17 mouse cellular contexts compared by ENCODE assay signal in genomic region chr3:33098550-33099295, GRCm38 (mm10). TPM values are rescaled to one million over a fixed set of nuclear protein-coding genes. Genes with fewer than 3 reads are reported as not detected.
DNase-seq lines count a peak whose midpoint lies in the region.
"Had no signal": no experiment of that assay in that cellular context is flagged by ENCODE, and none has a peak within 500 bp of the region (broad histone marks: within the 10 kb centered on the region; RNA-seq: fewer than 3 reads in every experiment).

No protein-coding gene starts in this region.

- intact Hi-C loops in heart, postnatal 25 days (cut with DNase I), result no loop called here

- DNase-seq in adrenal gland, adult (ENCODE audit: inconsistent age in 2 of 2, low spot score in 1 of 2), result peak; percentile 40 to 51
- DNase-seq in adrenal gland, postnatal 4 days (ENCODE audit: low spot score in 2 of 2), result no peak
- DNase-seq in adrenal gland, postnatal 36 days, result peak; percentile 9 to 39
- DNase-seq in adrenal gland, adult 8-10 months, result no peak
- peak; percentile 52 for DNase-seq in heart, adult 11 months
- no peak for DNase-seq in heart, postnatal 25 days (ENCODE audit: low spot score)
- peak; percentile 68 for DNase-seq in brain, adult 2 months (ENCODE audit: low read depth, low spot score)
- DNase-seq: adrenal gland, postnatal 14 days; B cell, adult 2 months; cerebellum, adult 11 months; cerebellum, adult 18-20 months; cerebellum, adult 8-10 months; cerebellum, adult 9-11 months; cerebellum, postnatal 14 days; cerebellum, postnatal 36 days; embryo, embryonic 11 days had no signal

RNA-seq across cellular contexts. Expression of gene Pex5l, which starts 44.3 kb away (rescaled TPM):
- 1 to 10 TPM; 2.9 to 3.5 TPM for total RNA-seq in adrenal gland, postnatal 4 days (2021)
- total RNA-seq in adrenal gland, postnatal 36 days (2021), result 1 to 10 TPM; 1.1 to 3.6 TPM
- total RNA-seq in adrenal gland, adult 8-10 months (2022), result 1 to 10 TPM; 1.4 to 4.2 (median 2.2) TPM
- under 1 TPM; 0.25 to 0.34 TPM for total RNA-seq in heart, postnatal 25 days (2021)
- total RNA-seq: common myeloid progenitor, adult 5-6 weeks had no signal

Comparison
In these comparisons a context has a peak if more than half of its experiments do, and no peak if none do; other contexts are left out.
1. DNase-seq: peak in adrenal gland, adult (2 of 2), adrenal gland, postnatal 36 days (2 of 2), heart, adult 11 months (single experiment) and brain, adult 2 months (single experiment); none in adrenal gland, postnatal 4 days (0 of 2), adrenal gland, adult 8-10 months (single experiment) and heart, postnatal 25 days (single experiment).